Mouse (Mus musculus): Measurements from ENCODE around the gene Hsf2bp. TPM values are rescaled to one million over a fixed set of nuclear protein-coding genes. Genes with fewer than 3 reads are reported as not detected.

Hsf2bp gene
- polyA plus RNA-seq, 1 experiment = not detected

DNA sequence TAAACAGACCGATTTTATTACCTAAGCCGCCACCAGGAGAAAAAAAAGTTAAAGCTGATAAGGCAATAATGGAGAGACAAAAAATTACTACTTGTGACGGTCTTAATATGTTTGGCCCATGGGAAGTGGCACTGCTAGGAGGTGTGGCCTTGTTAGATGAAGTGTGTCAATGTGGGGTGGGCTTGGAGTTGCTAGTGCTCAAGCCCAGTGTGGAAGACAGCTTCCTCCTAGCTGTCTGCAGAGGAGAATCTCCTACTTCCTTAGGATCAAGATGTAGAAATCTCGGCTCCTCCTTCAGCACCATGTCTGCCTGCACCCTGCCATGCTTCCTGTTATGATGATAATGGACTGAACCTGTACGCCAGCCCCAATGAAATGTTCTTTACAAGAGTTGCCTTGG lies 61.5 kb downstream of the Hsf2bp start:
- Histone ChIP-seq H3K27ac (ENCODE audit: insufficient read depth, low read depth, low read length) (no peak overlapping the region), H3K4me1 (ENCODE audit: control insufficient read depth, insufficient read depth, low read length) (peaks cover 2% of the 10 kb centered on the region), H3K4me3 (ENCODE audit: insufficient read depth, low read length) (no peak overlapping the region)
- no peak for TF ChIP-seq CTCF (IDR thresholded peaks at IDR 0.05; ENCODE audit: low read depth, low read length)
- no peak for TF ChIP-seq POLR2A (IDR thresholded peaks at IDR 0.05; ENCODE audit: borderline replicate concordance, low read depth, low read length)

DNA sequence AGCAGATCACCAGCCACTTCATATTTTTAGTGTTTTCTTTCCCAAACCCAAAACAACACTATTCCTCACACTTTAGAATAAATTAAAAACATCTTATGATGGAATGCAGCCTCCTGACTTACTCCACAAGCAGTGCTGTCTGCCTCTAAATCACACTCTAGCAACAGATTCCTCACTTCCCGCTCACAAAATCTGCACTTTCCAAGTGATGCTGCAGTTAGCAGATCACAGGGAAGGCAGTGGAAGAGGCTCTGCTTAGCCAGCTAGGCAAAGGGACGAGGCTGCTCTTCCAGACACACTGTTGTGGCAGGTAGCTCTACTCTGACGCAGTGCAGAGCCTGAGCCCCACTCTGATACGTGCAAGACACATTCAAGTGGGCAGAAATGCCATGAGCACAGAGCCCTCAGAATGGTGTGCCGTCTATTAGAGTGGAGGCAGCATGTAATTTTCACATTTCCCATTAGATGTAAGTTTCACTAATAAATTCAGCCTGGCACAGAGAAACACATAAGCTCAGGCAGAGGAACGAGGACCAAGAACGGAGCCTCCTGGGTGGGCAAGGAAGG lies 62.4 kb downstream of the Hsf2bp start:
- no peak overlapping the region for H3K4me3 ChIP-seq (ENCODE audit: insufficient read depth, low read length)
- TF ChIP-seq CTCF (IDR thresholded peaks at IDR 0.05; ENCODE audit: low read depth, low read length) = no peak
- TF ChIP-seq POLR2A (IDR thresholded peaks at IDR 0.05; ENCODE audit: borderline replicate concordance, low read depth, low read length) = no peak
- H3K27ac ChIP-seq (ENCODE audit: insufficient read depth, low read depth, low read length) = no peak overlapping the region
- peaks cover 10% of the 10 kb centered on the region for H3K4me1 ChIP-seq (ENCODE audit: control insufficient read depth, insufficient read depth, low read length)

DNA sequence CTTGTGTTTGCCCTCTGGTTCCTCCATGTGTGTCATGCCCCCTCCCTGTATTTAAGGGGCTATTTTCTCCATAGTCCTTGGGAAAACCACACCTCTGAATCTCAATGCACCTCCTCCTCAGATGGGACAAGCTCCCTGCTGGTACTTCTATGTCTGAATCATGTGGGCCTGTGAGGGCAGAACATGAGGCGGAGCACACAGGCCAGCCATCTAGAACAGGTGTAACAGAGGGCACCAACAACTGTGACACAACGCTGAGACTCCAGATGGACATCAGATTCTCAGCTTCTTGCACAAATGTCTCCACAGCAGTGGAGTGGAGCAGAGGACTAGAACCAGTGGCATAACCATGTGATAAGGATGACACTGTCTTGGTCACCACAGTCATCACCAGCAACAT lies 65.3 kb downstream of the Hsf2bp start:
- H3K4me1 ChIP-seq (ENCODE audit: control insufficient read depth, insufficient read depth, low read length) = peaks cover 27% of the 10 kb centered on the region

DNA sequence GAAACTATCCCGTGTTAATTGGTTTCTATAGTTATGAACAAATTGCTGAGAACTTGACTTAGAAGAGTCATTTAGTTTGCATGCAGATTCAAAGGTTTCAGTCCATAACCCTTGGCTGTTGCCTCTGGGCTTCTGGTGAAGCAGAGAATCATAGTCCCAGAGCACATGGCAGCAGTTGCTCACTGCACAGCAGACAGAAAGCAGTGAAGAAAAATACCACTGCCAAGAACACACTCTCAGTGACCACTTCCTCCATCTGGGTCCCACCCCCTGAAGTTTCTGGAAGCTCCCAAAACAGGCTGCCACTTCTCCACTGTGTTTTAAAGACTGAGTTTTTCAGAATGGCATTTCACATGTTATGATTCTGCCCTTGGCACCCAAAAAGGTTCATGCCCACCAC lies 67.3 kb downstream of the Hsf2bp start:
- Histone ChIP-seq H3K4me3 (ENCODE audit: insufficient read depth, low read length) (no peak overlapping the region), H3K27ac (ENCODE audit: insufficient read depth, low read depth, low read length) (peak overlapping the region; percentile 18; the same call in 1 of the 2 replicates), H3K4me1 (ENCODE audit: control insufficient read depth, insufficient read depth, low read length) (peaks cover 28% of the 10 kb centered on the region)
- TF ChIP-seq CTCF (IDR thresholded peaks at IDR 0.05; ENCODE audit: low read depth, low read length) (no peak), POLR2A (IDR thresholded peaks at IDR 0.05; ENCODE audit: borderline replicate concordance, low read depth, low read length) (no peak)

More for the DNA sequence above, 65.3 kb downstream of the Hsf2bp start:
- no peak overlapping the region for H3K27ac ChIP-seq (ENCODE audit: insufficient read depth, low read depth, low read length)
- H3K4me3 ChIP-seq (ENCODE audit: insufficient read depth, low read length) = no peak overlapping the region
- TF ChIP-seq POLR2A (IDR thresholded peaks at IDR 0.05; ENCODE audit: borderline replicate concordance, low read depth, low read length) (no peak), CTCF (IDR thresholded peaks at IDR 0.05; ENCODE audit: low read depth, low read length) (no peak)

DNA sequence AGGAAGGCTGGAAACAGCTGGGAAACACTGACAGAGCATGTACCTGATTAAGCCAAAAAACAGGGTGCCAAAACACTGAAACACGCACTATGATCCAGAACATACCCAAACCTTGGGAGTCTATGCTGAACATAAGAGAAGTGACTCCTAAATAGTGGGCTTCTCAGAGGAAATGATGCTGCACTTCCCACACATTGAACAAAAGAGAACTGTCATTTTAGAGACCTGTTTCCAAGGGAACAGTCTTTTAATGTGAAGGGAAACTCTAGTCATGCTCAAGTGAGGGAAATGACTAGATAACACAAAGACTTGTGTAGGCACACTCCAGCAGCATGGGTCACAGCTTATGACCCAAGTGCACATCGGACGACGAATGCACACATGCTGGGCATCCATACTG lies 68.8 kb downstream of the Hsf2bp start:
- TF ChIP-seq CTCF (IDR thresholded peaks at IDR 0.05; ENCODE audit: low read depth, low read length) = no peak
- TF ChIP-seq POLR2A (IDR thresholded peaks at IDR 0.05; ENCODE audit: borderline replicate concordance, low read depth, low read length) = no peak
- H3K27ac ChIP-seq (ENCODE audit: insufficient read depth, low read depth, low read length) = no peak overlapping the region
- peaks cover 28% of the 10 kb centered on the region for H3K4me1 ChIP-seq (ENCODE audit: control insufficient read depth, insufficient read depth, low read length)
- H3K4me3 ChIP-seq (ENCODE audit: insufficient read depth, low read length) = no peak overlapping the region

DNA sequence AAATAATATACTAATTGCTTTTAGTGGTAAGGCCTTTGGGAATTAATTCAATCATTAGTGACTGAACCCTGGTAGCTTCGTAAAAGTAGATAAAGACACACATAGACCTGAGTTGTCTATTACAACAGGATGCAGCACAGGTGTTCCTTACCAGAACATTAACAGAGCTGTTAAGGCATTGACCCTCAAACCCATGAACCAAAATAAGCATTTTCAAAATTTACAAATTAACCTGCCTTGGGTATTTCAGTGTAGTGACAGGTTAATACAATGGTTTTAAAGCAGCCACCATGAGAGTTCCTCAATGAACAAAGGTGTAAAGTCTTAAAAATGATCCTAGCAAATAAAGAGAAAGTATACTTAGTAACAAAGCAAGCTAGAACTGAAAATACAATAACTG lies 69.6 kb downstream of the Hsf2bp start:
- TF ChIP-seq POLR2A (IDR thresholded peaks at IDR 0.05; ENCODE audit: borderline replicate concordance, low read depth, low read length) (no peak), CTCF (IDR thresholded peaks at IDR 0.05; ENCODE audit: low read depth, low read length) (no peak)
- H3K27ac ChIP-seq (ENCODE audit: insufficient read depth, low read depth, low read length) = no peak overlapping the region
- peaks cover 28% of the 10 kb centered on the region for H3K4me1 ChIP-seq (ENCODE audit: control insufficient read depth, insufficient read depth, low read length)
- no peak overlapping the region for H3K4me3 ChIP-seq (ENCODE audit: insufficient read depth, low read length)

DNA sequence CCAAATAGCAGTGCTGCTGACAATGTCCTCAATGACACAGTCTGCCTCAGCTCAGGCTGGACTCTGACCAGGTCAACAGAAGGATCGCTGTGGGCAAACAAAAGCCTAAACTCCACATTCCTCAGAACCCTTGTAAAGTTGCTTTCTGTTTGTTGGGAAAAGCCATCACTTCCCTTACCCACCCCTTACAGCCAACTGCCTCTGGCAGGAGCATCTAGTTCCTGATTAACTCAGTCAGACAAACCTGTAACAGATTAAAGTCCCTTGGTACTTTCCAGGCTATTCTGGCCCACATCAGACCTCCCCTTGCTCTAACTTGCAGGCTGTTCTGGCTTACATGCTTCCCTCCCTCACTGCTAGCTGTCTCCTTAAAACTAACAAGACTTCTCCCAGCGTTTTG lies 70.5 kb downstream of the Hsf2bp start:
- no peak overlapping the region for H3K27ac ChIP-seq (ENCODE audit: insufficient read depth, low read depth, low read length)
- peaks cover 28% of the 10 kb centered on the region for H3K4me1 ChIP-seq (ENCODE audit: control insufficient read depth, insufficient read depth, low read length)
- no peak for TF ChIP-seq CTCF (IDR thresholded peaks at IDR 0.05; ENCODE audit: low read depth, low read length)
- TF ChIP-seq POLR2A (IDR thresholded peaks at IDR 0.05; ENCODE audit: borderline replicate concordance, low read depth, low read length) = no peak
- no peak overlapping the region for H3K4me3 ChIP-seq (ENCODE audit: insufficient read depth, low read length)

DNA sequence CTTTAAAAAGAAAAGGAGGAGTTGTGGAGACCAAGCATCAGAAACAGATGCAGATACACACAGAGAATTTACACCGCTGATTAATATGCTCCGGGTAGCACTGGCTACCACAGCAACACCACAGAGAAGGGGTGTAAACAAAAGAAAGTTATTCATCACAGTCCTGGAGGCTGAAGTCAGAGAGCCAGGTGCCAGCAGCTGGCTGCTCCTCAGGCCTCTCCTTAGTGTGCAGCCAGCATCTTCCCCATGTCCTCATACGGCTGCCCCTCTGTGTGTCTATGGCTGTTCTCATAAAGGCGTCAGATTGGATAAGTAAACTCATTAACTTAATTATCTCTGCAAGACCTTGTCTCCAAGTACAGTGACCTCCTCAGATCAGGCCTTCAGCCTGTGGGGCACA lies 73.2 kb downstream of the Hsf2bp start:
- TF ChIP-seq POLR2A (IDR thresholded peaks at IDR 0.05; ENCODE audit: borderline replicate concordance, low read depth, low read length) (no peak), CTCF (IDR thresholded peaks at IDR 0.05; ENCODE audit: low read depth, low read length) (no peak)
- peaks cover 13% of the 10 kb centered on the region for H3K4me1 ChIP-seq (ENCODE audit: control insufficient read depth, insufficient read depth, low read length)
- H3K4me3 ChIP-seq (ENCODE audit: insufficient read depth, low read length) = no peak overlapping the region
- no peak overlapping the region for H3K27ac ChIP-seq (ENCODE audit: insufficient read depth, low read depth, low read length)

DNA sequence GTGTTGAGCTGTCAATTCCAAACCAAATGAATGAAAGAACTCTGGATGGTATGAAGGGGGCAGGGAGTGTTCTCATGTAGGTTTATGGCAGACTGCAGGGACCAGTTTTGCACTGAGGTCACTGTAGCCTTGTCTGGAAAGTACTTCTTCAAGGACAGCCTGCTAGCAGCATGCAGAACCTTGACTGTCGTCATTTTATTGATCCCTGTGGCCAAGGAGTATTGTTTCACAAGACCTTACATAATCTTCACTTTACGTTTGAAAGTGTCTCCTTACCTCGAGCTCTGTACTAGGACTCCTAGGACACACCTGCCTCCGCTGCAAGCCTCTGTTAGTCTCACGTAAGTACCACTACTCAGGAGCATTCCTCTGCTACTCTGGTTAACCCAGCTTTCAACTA lies 73.9 kb downstream of the Hsf2bp start:
- Histone ChIP-seq H3K4me1 (ENCODE audit: control insufficient read depth, insufficient read depth, low read length) (peaks cover 7% of the 10 kb centered on the region), H3K27ac (ENCODE audit: insufficient read depth, low read depth, low read length) (no peak overlapping the region), H3K4me3 (ENCODE audit: insufficient read depth, low read length) (no peak overlapping the region)
- TF ChIP-seq POLR2A (IDR thresholded peaks at IDR 0.05; ENCODE audit: borderline replicate concordance, low read depth, low read length) (no peak), CTCF (IDR thresholded peaks at IDR 0.05; ENCODE audit: low read depth, low read length) (no peak)

DNA sequence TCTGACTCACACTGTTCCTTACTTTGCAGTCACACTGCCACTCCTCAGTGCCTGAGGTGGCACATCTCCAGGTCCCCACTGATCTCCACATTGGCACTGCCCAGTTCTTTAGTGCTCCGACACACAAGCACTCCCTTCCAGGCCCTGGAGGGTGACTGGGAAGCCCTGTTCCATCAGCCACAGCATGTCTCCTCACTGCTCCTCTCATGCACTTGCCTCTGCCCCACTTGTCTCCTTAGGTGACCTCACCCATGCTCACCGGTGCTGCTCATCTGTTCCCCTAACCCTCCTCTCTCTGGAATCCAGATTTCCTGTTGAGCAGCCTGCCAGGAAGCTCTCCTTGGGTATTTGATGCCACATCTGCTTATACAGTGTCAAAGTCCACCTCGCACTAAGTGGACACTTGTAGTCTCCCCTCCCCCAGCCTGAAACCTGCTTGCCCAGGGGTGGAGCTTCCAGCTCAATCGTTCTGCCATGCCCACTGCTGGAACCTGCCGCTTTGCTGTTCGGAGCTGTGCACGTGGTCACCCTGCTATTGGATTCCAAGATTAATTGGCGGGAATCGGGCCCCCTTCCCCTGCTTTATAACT lies 81.5 kb downstream of the Hsf2bp start:
- H3K4me1 ChIP-seq (ENCODE audit: control insufficient read depth, insufficient read depth, low read length) = no peaks in the 10 kb centered on the region
- no peak overlapping the region for H3K4me3 ChIP-seq (ENCODE audit: insufficient read depth, low read length)
- TF ChIP-seq POLR2A (IDR thresholded peaks at IDR 0.05; ENCODE audit: borderline replicate concordance, low read depth, low read length) (no peak), CTCF (IDR thresholded peaks at IDR 0.05; ENCODE audit: low read depth, low read length) (no peak)
- no peak overlapping the region for H3K27ac ChIP-seq (ENCODE audit: insufficient read depth, low read depth, low read length)

All from bone marrow macrophage, adult 2 months (primary cell).